10 mouse cellular contexts compared by ENCODE assay signal in the genomic region with DNA sequence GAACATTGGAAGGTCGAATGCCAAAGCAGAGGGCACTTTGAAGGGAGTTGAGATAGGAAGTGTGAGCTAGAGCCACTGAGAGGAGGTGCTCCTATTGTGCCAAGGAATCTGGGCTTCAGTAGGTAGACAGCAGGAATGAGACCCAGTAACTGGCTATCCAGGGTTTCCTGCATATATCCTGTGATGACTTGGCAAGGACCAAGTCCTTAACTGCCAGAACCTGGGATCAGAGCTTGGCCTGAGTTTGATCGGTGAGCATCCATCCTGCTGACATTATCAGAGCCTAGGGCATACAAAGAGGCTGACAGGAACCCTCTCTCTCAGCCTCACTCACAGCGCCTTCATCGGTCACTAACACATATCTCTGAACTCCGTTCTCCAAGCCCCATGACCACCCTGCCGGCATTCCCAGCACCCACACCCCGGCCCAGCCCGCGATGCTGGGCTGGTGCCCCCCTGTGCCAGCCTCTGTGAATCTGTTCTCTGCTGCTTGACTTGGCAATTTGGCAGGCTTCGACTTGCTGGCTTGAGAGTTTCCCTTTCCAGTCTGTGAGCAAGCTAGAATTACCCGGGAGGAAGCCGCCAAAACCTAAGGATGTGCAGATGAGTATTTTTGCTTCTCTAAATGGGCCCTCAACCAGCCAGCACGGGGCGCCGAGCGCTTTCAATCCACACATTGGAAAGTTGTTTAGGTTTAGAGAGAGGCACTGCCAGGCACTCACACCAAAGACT.
DNase-seq lines count a peak whose midpoint lies in the region; ATAC-seq and TF ChIP-seq lines count a peak whose summit lies in the region.
"Had no signal": no experiment of that assay in that cellular context is flagged by ENCODE, and none has a peak within 500 bp of the region (broad histone marks: within the 10 kb centered on the region; RNA-seq: fewer than 3 reads in every experiment).

No protein-coding gene starts in this region.

- no peak overlapping the region for H3K4me3 ChIP-seq in gastrocnemius, adult 2 months

- no peak for TF ChIP-seq CTCF in gastrocnemius, adult 2 months (IDR thresholded peaks at IDR 0.05)

- peak; percentile 39 for DNase-seq in gastrocnemius, adult 2 months
- DNase-seq in gastrocnemius, postnatal 36 days = no peak
- DNase-seq in brain, embryonic 18.5 days (ENCODE audit: low read depth, low spot score) = peak; percentile 73
- peak; percentile 92 for DNase-seq in left cerebral cortex, postnatal 4 days
- no peak for DNase-seq in urinary bladder, adult 18-20 months (ENCODE audit: low spot score in 2 of 2)
- DNase-seq: lung, postnatal 36 days; spleen, adult 18-20 months had no signal

- H3K27ac ChIP-seq in gastrocnemius, adult 2 months = no peak overlapping the region

- intact Hi-C loops in gastrocnemius, adult 2 months (cut with DNase I) = no loop called here
- intact Hi-C loops in gastrocnemius, postnatal 36 days (cut with DNase I) = no loop called here
- intact Hi-C loops in left cerebral cortex, postnatal 4 days (cut with DNase I) = no loop called here

- ATAC-seq in frontal cortex, adult (ENCODE audit: low TSS enrichment) = peak; percentile 86
- no peak for ATAC-seq in erythroid progenitor cell, adult 5-6 weeks (replicated peaks; ENCODE audit: low FRiP score, poor library complexity, severe bottlenecking)
- no peak for ATAC-seq in megakaryocyte-erythroid progenitor cell, adult 5-6 weeks (replicated peaks; ENCODE audit: low FRiP score, low TSS enrichment, poor library complexity, severe bottlenecking)

Comparison
In these comparisons a context has a peak if more than half of its experiments do, and no peak if none do; other contexts are left out.
1. DNase-seq: peak in gastrocnemius, adult 2 months (single experiment), brain, embryonic 18.5 days (single experiment) and left cerebral cortex, postnatal 4 days (single experiment); none in gastrocnemius, postnatal 36 days (0 of 2) and urinary bladder, adult 18-20 months (0 of 2).